Mouse (Mus musculus) E14TG2a.4 (cell line): ENCODE results near the gene Trim62.
A peak's percentile ranks its signal among the peaks of the same experiment; 100 is the strongest.

Experiments
- H3K27me3 ChIP-seq: 2 replicates; pipeline ENCODE4 v1.6.1; 2014; ENCODE audit warnings: low read length, control low read depth; ENCODE audit not compliant: insufficient read depth
- H3K36me3 ChIP-seq: 2 replicates; pipeline ENCODE4 v1.6.1; 2014; ENCODE audit warnings: low read length, control low read depth; ENCODE audit not compliant: insufficient read depth
- H3K4me1 ChIP-seq: replicated peaks from 2 replicates; pipeline ENCODE4 v1.6.1; 2014; ENCODE audit warnings: low read depth, low read length, control low read depth
- H3K4me3 ChIP-seq: replicated peaks from 2 replicates; pipeline ENCODE4 v1.5.1; 2014; ENCODE audit warnings: mild to moderate bottlenecking, low read length
- H3K9me3 ChIP-seq: 2 replicates; pipeline ENCODE4 v1.6.1; 2014; ENCODE audit warnings: low read length, control low read depth
- CTCF ChIP-seq: conservative IDR thresholded peaks from 2 replicates; pipeline ENCODE4 v1.5.1; 2014; ENCODE audit warnings: low read length
- NANOG ChIP-seq: IDR thresholded peaks from 2 replicates; pipeline ENCODE4 v1.6.1; 2014; ENCODE audit warnings: borderline replicate concordance, low read length, mixed read lengths
- POU5F1 ChIP-seq: IDR thresholded peaks from 2 replicates; pipeline ENCODE4 v1.6.1; 2014; ENCODE audit warnings: low read length, borderline replicate concordance

The Trim62 gene

DNA sequence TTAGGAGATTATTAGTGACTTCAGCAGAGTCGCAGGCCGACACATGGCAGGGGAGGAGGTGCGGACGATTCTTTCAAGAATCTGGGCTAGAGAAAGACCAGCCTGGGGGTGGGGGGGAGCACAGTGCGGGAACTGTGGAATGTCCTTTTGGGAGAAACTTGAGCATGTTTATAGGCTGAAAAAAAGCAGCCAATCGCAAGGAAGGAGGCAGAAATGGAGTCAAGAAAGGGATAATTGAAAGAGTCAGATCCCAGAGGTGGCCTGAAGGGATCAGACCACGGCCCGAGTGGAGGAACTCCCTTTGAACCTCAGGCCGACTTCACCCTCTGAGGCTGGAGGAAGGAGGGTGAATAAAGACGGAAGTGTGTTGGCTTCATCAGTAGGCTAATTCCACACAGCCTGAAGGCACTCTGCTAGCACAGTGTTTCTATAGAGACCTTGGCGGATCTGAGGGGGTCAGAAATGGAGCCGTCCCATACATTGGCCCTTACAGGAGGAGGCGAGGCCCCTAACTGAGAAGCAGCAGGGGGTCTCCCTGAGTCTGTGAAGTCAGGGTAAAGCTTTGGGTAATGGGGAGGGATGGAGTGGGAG lies 4.4 kb upstream of the Trim62 start:
- Histone ChIP-seq H3K36me3 (no peaks in the 10 kb centered on the region), H3K27me3 (peaks cover 63% of the 10 kb centered on the region), H3K4me3 (0 out of 2 replicates have a peak overlapping the region, but pooled peaks have one; percentile 23), H3K4me1 (peaks cover 26% of the 10 kb centered on the region), H3K9me3 (peaks cover 6% of the 10 kb centered on the region)
- TF ChIP-seq CTCF (no peak), NANOG (peak; percentile 30; the same call in 1 of the 2 replicates), POU5F1 (0 out of 2 replicates have a peak, but pooled peaks have one; percentile 25)

DNA sequence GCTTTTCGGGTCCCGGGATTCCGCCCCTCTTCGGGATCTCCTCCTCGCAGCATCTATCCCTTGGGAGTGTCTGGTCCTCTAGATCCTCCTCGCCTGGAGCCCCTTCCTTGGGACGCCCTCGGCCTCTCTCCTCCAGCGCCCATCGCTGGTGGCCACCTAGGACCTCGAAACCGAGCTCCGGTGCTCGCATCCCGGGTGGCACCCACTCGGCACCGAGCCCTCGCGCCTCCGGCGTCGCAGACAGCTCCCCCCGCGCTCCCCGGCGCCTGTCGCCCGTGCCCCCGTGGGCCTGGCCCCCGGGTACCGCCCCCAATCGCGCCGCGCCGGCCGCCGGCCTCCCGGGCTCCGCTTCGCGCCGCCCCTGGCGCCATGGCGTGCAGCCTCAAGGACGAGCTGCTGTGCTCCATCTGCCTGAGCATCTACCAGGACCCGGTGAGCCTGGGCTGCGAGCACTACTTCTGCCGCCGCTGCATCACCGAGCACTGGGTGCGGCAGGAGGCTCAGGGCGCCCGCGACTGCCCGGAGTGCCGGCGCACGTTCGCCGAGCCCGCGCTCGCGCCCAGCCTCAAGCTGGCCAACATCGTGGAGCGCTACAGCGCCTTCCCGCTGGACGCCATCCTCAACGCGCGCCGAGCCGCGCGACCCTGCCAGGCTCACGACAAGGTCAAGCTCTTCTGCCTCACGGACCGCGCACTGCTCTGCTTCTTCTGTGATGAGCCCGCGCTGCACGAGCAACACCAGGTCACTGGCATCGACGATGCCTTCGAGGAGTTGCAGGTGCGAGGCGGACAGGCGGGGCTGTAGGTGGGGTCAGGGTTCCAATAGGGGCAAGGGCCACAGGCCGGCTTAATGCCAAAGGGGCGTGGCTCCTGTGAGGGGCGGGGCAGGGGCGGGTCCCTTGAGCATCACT lies 676 bp downstream of the Trim62 start:
- H3K9me3 ChIP-seq = peaks cover 6% of the 10 kb centered on the region
- H3K4me3 ChIP-seq = peak overlapping the region; percentile 90
- peaks cover 32% of the 10 kb centered on the region for H3K4me1 ChIP-seq
- H3K27me3 ChIP-seq = peaks cover 79% of the 10 kb centered on the region
- H3K36me3 ChIP-seq = no peaks in the 10 kb centered on the region
- TF ChIP-seq NANOG (no peak), POU5F1 (no peak), CTCF (no peak)

DNA sequence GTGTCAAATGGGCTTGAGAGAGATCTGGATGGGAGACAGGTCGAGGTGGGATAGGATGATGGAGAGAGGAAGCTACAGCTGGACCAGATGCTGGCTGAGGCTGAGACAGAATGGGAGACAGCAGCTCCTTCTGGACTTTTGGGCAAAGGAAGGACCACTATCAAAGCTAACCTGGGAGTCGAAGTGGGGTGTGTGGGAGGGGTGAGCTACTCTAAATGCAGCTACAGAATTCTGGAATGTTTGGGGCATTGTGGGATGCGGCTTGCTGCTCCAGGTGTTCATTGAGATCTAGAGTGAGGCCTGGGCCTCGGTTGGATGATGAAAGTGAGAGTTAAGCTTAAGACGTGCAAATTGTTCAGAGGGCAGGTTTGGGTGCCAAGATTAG lies 1.3 kb downstream of the Trim62 start:
- Histone ChIP-seq H3K4me1 (peaks cover 26% of the 10 kb centered on the region), H3K9me3 (peaks cover 6% of the 10 kb centered on the region), H3K36me3 (no peaks in the 10 kb centered on the region), H3K4me3 (no peak overlapping the region), H3K27me3 (peaks cover 85% of the 10 kb centered on the region)
- TF ChIP-seq CTCF = no peak

DNA sequence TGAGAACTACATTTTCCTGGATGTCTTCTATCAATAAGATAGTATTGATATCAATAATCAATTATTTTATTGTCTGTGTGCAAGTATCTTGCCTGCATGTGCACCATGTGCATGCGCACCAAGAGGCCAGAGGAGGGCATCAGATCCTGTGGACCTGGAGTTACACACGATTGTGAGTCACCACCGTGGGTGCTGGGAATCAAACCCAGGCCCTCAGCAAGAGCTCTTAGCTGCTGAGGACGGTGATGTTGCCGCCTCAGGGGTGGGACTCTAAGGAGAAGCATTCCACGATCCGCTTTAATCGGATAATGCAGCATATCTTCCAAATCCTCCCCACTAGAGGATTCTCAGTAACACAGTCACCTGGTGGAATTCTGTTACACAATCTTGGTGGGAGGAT lies 2.2 kb downstream of the Trim62 start:
- H3K27me3 ChIP-seq = peaks cover 93% of the 10 kb centered on the region
- H3K4me1 ChIP-seq = peaks cover 20% of the 10 kb centered on the region
- no peak overlapping the region for H3K4me3 ChIP-seq
- no peak for TF ChIP-seq NANOG
- no peak for TF ChIP-seq POU5F1
- no peak for TF ChIP-seq CTCF
- H3K9me3 ChIP-seq = peaks cover 6% of the 10 kb centered on the region
- H3K36me3 ChIP-seq = no peaks in the 10 kb centered on the region

DNA sequence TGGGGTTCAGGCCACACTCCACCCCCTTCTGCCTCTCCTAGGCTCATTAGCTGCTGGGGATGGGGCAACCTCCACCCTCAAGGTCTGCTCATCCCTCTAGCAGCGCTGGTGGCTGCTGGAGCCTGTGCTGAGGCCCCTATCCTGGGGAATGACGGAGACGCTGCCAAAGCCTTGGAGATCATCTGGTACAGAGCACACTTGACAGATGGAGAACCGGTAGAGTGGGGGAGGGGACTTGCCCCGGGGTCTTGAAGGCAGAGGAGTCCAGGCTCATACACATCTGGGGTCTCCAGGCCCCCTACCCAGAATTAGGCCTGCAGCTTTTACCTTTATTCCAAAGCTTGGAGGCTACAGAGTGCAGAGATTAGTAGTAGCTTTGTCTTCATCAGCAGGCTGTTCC lies 3.2 kb downstream of the Trim62 start:
- no peaks in the 10 kb centered on the region for H3K36me3 ChIP-seq
- peaks cover 25% of the 10 kb centered on the region for H3K4me1 ChIP-seq
- H3K4me3 ChIP-seq = no peak overlapping the region
- TF ChIP-seq POU5F1 (no peak), NANOG (no peak), CTCF (no peak)
- H3K27me3 ChIP-seq = peaks cover 90% of the 10 kb centered on the region
- no peaks in the 10 kb centered on the region for H3K9me3 ChIP-seq

DNA sequence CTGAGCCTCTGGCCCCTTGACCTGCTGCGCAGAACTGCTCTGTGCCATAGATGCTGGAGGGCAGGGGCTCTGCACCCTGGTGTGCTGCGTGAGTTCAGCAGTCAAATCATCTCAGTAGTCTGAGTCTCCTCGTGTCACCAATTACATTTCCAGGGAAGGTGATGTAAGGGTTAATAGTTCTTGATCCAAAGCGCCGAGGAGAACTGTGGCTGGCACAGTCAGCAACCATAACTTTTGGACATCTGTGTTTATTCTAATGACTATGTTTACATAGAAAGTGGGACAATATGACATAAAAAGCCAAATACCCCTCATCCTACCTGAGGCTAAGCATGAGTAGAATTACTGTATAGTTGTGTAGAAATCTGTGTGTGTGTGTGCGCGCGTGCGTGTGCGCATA lies 3.6 kb downstream of the Trim62 start:
- H3K27me3 ChIP-seq = peaks cover 85% of the 10 kb centered on the region
- no peak overlapping the region for H3K4me3 ChIP-seq
- no peaks in the 10 kb centered on the region for H3K9me3 ChIP-seq
- TF ChIP-seq POU5F1 = no peak
- no peak for TF ChIP-seq NANOG
- TF ChIP-seq CTCF = no peak
- H3K4me1 ChIP-seq = peaks cover 30% of the 10 kb centered on the region
- H3K36me3 ChIP-seq = no peaks in the 10 kb centered on the region

DNA sequence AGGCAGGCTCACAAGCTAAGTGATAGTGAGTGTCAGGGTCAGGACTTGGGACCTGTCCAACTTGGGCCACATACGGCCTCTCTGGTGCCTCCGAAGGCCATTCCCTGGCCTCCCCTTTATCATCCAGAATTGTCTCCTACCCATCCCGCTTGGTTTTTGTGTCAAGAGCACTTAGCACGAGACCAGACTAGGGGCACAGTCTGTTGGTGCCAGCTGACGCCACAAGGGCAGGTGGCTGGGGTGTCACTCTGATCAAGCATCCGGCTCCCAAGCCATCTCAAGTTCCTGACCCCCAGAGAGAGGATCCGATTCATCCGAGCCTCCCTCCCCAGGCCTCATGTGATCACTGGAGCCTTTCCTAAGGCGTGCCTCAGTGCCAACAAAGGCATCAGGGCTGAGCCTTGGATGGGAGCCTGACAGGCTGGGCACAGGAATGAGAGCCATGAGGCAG lies 4.3 kb downstream of the Trim62 start:
- Histone ChIP-seq H3K4me1 (peaks cover 36% of the 10 kb centered on the region), H3K9me3 (no peaks in the 10 kb centered on the region), H3K4me3 (no peak overlapping the region), H3K36me3 (no peaks in the 10 kb centered on the region), H3K27me3 (peaks cover 79% of the 10 kb centered on the region)
- TF ChIP-seq CTCF (no peak), NANOG (no peak), POU5F1 (no peak)

DNA sequence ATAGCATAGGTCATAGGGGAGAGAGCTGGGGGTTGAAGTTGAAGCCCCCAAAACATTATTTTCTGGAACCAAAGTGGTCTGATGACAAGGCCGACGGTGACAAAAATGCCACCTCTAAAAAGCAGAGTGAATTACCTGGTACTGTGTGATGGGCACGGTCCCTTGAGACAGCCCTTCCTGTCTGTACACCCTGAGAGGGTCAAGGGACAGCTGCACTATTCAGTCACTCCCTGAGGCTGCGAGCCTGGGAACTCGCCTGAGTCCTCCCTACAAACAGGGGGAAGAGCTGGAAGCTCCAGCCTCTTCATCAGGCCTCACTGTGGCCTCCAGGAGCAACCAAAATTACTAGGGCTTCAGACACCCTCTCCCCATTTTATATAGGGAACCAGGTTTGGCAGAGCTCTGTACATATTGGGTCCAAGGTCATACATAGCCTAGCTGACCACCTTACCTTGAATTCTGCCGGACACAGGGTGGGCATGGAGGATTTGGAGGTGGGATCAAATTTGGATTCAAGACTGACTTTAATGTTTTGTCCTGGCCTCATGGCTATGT lies 5.1 kb downstream of the Trim62 start:
- Histone ChIP-seq H3K36me3 (no peaks in the 10 kb centered on the region), H3K9me3 (no peaks in the 10 kb centered on the region), H3K4me3 (no peak overlapping the region), H3K27me3 (peaks cover 80% of the 10 kb centered on the region), H3K4me1 (peaks cover 36% of the 10 kb centered on the region)
- TF ChIP-seq CTCF (no peak), NANOG (no peak), POU5F1 (no peak)
